Mouse (Mus musculus): ENCODE data around the gene Bola1. TPM values are rescaled to one million over a fixed set of nuclear protein-coding genes. Genes with fewer than 3 reads are reported as not detected.

Bola1 gene
- polyA plus RNA-seq, 1 experiment from 2014 or later = 51.6 TPM

GRCm38 (mm10) chr3:96230910-96231757 lies 11.6 kb upstream of the Bola1 start:
- Histone ChIP-seq H3K9me3 (ENCODE audit: control insufficient read depth, low read length) (no peaks in the 10 kb centered on the region), H3K27me3 (ENCODE audit: control insufficient read depth, insufficient read depth, low read depth, low read length) (no peaks in the 10 kb centered on the region), H3K36me3 (ENCODE audit: control insufficient read depth, insufficient read depth, low read length) (no peaks in the 10 kb centered on the region), H3K27ac (ENCODE audit: low read length) (no peak overlapping the region), H3K4me1 (replicated peaks; ENCODE audit: control insufficient read depth, insufficient read depth, low read length) (peaks cover 4% of the 10 kb centered on the region), H3K4me3 (ENCODE audit: low read length) (no peak overlapping the region), H3K9ac (ENCODE audit: low read length) (no peak overlapping the region), H3K4me2 (ENCODE audit: low read depth, low read length) (no peak overlapping the region)
- WGBS = 57% methylated on average over 4 of the region's 4 CpGs
- ATAC-seq (ENCODE audit: low read depth) = no peak

- no peak overlapping the region for H3K27ac ChIP-seq (ENCODE audit: low read length)
- H3K9me3 ChIP-seq (ENCODE audit: control insufficient read depth, low read length) = no peaks in the 10 kb centered on the region
- H3K9ac ChIP-seq (ENCODE audit: low read length) = no peak overlapping the region
- peaks cover 4% of the 10 kb centered on the region for H3K4me1 ChIP-seq (replicated peaks; ENCODE audit: control insufficient read depth, insufficient read depth, low read length)
- WGBS = 77% methylated on average over 2 of the region's 2 CpGs
- H3K36me3 ChIP-seq (ENCODE audit: control insufficient read depth, insufficient read depth, low read length) = no peaks in the 10 kb centered on the region
- ATAC-seq (ENCODE audit: low read depth) = no peak
- no peak overlapping the region for H3K4me3 ChIP-seq (ENCODE audit: low read length)
- H3K4me2 ChIP-seq (ENCODE audit: low read depth, low read length) = no peak overlapping the region
- H3K27me3 ChIP-seq (ENCODE audit: control insufficient read depth, insufficient read depth, low read depth, low read length) = no peaks in the 10 kb centered on the region
These were observed 10.9 kb upstream of the Bola1 start for GRCm38 (mm10) chr3:96230404-96230803.

- H3K36me3 ChIP-seq (ENCODE audit: control insufficient read depth, insufficient read depth, low read length) = no peaks in the 10 kb centered on the region
- no peaks in the 10 kb centered on the region for H3K9me3 ChIP-seq (ENCODE audit: control insufficient read depth, low read length)
- no peak overlapping the region for H3K4me2 ChIP-seq (ENCODE audit: low read depth, low read length)
- 55% methylated on average over 2 of the region's 2 CpGs for WGBS
- H3K4me1 ChIP-seq (replicated peaks; ENCODE audit: control insufficient read depth, insufficient read depth, low read length) = peaks cover 4% of the 10 kb centered on the region
- no peaks in the 10 kb centered on the region for H3K27me3 ChIP-seq (ENCODE audit: control insufficient read depth, insufficient read depth, low read depth, low read length)
- no peak overlapping the region for H3K9ac ChIP-seq (ENCODE audit: low read length)
- no peak overlapping the region for H3K27ac ChIP-seq (ENCODE audit: low read length)
- no peak for ATAC-seq (ENCODE audit: low read depth)
- H3K4me3 ChIP-seq (ENCODE audit: low read length) = no peak overlapping the region
These were observed 9.3 kb upstream of the Bola1 start for GRCm38 (mm10) chr3:96228828-96229227.

GRCm38 (mm10) chr3:96226695-96227648 lies 7.5 kb upstream of the Bola1 start:
- 44% methylated on average over 8 of the region's 8 CpGs for WGBS
- no peaks in the 10 kb centered on the region for H3K36me3 ChIP-seq (ENCODE audit: control insufficient read depth, insufficient read depth, low read length)
- peaks cover 15% of the 10 kb centered on the region for H3K4me1 ChIP-seq (replicated peaks; ENCODE audit: control insufficient read depth, insufficient read depth, low read length)
- H3K4me2 ChIP-seq (ENCODE audit: low read depth, low read length) = no peak overlapping the region
- no peak overlapping the region for H3K4me3 ChIP-seq (ENCODE audit: low read length)
- 0 out of 2 replicates have a peak overlapping the region, but pooled peaks have one; percentile 20 for H3K9ac ChIP-seq (ENCODE audit: low read length)
- no peak overlapping the region for H3K27ac ChIP-seq (ENCODE audit: low read length)
- no peaks in the 10 kb centered on the region for H3K27me3 ChIP-seq (ENCODE audit: control insufficient read depth, insufficient read depth, low read depth, low read length)
- H3K9me3 ChIP-seq (ENCODE audit: control insufficient read depth, low read length) = no peaks in the 10 kb centered on the region
- peak; percentile 16; the same call in 1 of the 2 replicates for ATAC-seq (ENCODE audit: low read depth)

GRCm38 (mm10) chr3:96225421-96225820 lies 5.9 kb upstream of the Bola1 start:
- Histone ChIP-seq H3K9me3 (ENCODE audit: control insufficient read depth, low read length) (no peaks in the 10 kb centered on the region), H3K9ac (ENCODE audit: low read length) (no peak overlapping the region), H3K27me3 (ENCODE audit: control insufficient read depth, insufficient read depth, low read depth, low read length) (no peaks in the 10 kb centered on the region), H3K36me3 (ENCODE audit: control insufficient read depth, insufficient read depth, low read length) (no peaks in the 10 kb centered on the region), H3K4me2 (ENCODE audit: low read depth, low read length) (no peak overlapping the region), H3K27ac (ENCODE audit: low read length) (no peak overlapping the region), H3K4me1 (replicated peaks; ENCODE audit: control insufficient read depth, insufficient read depth, low read length) (peaks cover 15% of the 10 kb centered on the region), H3K4me3 (ENCODE audit: low read length) (no peak overlapping the region)
- 51% methylated on average over 2 of the region's 2 CpGs for WGBS
- no peak for ATAC-seq (ENCODE audit: low read depth)

- Histone ChIP-seq H3K4me3 (ENCODE audit: low read length) (no peak overlapping the region), H3K4me1 (replicated peaks; ENCODE audit: control insufficient read depth, insufficient read depth, low read length) (peaks cover 22% of the 10 kb centered on the region), H3K27ac (ENCODE audit: low read length) (no peak overlapping the region), H3K27me3 (ENCODE audit: control insufficient read depth, insufficient read depth, low read depth, low read length) (no peaks in the 10 kb centered on the region), H3K9me3 (ENCODE audit: control insufficient read depth, low read length) (no peaks in the 10 kb centered on the region), H3K36me3 (ENCODE audit: control insufficient read depth, insufficient read depth, low read length) (no peaks in the 10 kb centered on the region), H3K4me2 (ENCODE audit: low read depth, low read length) (peak overlapping the region; percentile 78), H3K9ac (ENCODE audit: low read length) (no peak overlapping the region)
- WGBS = 88% methylated on average over 4 of the region's 4 CpGs
- ATAC-seq (ENCODE audit: low read depth) = no peak
These were observed 3.3 kb upstream of the Bola1 start for GRCm38 (mm10) chr3:96222774-96223173.

GRCm38 (mm10) chr3:96221640-96222038 lies 2.1 kb upstream of the Bola1 start:
- Histone ChIP-seq H3K9me3 (ENCODE audit: control insufficient read depth, low read length) (no peaks in the 10 kb centered on the region), H3K4me3 (ENCODE audit: low read length) (peak overlapping the region; percentile 74), H3K36me3 (ENCODE audit: control insufficient read depth, insufficient read depth, low read length) (no peaks in the 10 kb centered on the region), H3K27ac (ENCODE audit: low read length) (peak overlapping the region; percentile 99), H3K4me1 (replicated peaks; ENCODE audit: control insufficient read depth, insufficient read depth, low read length) (peaks cover 20% of the 10 kb centered on the region), H3K4me2 (ENCODE audit: low read depth, low read length) (peak overlapping the region; percentile 78), H3K27me3 (ENCODE audit: control insufficient read depth, insufficient read depth, low read depth, low read length) (no peaks in the 10 kb centered on the region), H3K9ac (ENCODE audit: low read length) (peak overlapping the region; percentile 87)
- WGBS = 20% methylated on average over 9 of the region's 9 CpGs
- no peak for ATAC-seq (ENCODE audit: low read depth)

- no peaks in the 10 kb centered on the region for H3K27me3 ChIP-seq (ENCODE audit: control insufficient read depth, insufficient read depth, low read depth, low read length)
- H3K9me3 ChIP-seq (ENCODE audit: control insufficient read depth, low read length) = no peaks in the 10 kb centered on the region
- no peaks in the 10 kb centered on the region for H3K36me3 ChIP-seq (ENCODE audit: control insufficient read depth, insufficient read depth, low read length)
- peak within 1 kb of the TSS; percentile 87 for H3K9ac ChIP-seq (ENCODE audit: low read length)
- ATAC-seq (ENCODE audit: low read depth) = peak; percentile 94
- H3K4me3 ChIP-seq (ENCODE audit: low read length) = peak within 1 kb of the TSS; percentile 74
- peak within 1 kb of the TSS; percentile 99 for H3K27ac ChIP-seq (ENCODE audit: low read length)
- under 1% methylated on average over 43 of the region's 43 CpGs for WGBS
- peaks cover 20% of the 10 kb centered on the region for H3K4me1 ChIP-seq (replicated peaks; ENCODE audit: control insufficient read depth, insufficient read depth, low read length)
- H3K4me2 ChIP-seq (ENCODE audit: low read depth, low read length) = peak within 1 kb of the TSS; percentile 78
These were observed 1.5 kb upstream of the Bola1 start, which contains the start of the genes Hist2h2ac and Hist2h2be for GRCm38 (mm10) chr3:96220765-96221639. Hist2h2ac (minus strand) TSS chr3:96220880. Hist2h2be (plus strand) TSS chr3:96221119.
